Mouse (Mus musculus) liver, embryonic 18 days (tissue): ENCODE measurements around the gene Ccl8. TPM values are rescaled to one million over a fixed set of nuclear protein-coding genes. Genes with fewer than 3 reads are reported as not detected.

Experiments
- polyA plus RNA-seq: library from polyadenylated mRNA; depleted of rRNA; stranded (reverse); fragments of >200 nt; gene quantifications from 2 replicates; pipeline ENCODE4 v1.2.3, GENCODE M21; 2012; rRNA removed

The Ccl8 gene
- 0.12 and 0.52 TPM in 2 replicates for polyA plus RNA-seq

GRCm38 (mm10) chr11:82114885-82115284, at the start of gene Ccl8:
Gene Ccl8 (plus strand): TSS chr11:82115185.

GRCm38 (mm10) chr11:82101529-82101928, 13.5 kb upstream of the Ccl8 start, which contains the start of gene Ccl12:
Gene Ccl12 (plus strand): TSS chr11:82101845.

Other genes starting within 250 kb of the Ccl8 start
- gene Asic2, start 146.7 kb upstream of the Ccl8 start, polyA plus RNA-seq, result not detected in 2 replicates
- gene Ccl2, start 79.6 kb upstream of the Ccl8 start, polyA plus RNA-seq, result 3.2 and 3.8 TPM in 2 replicates
- not detected in 2 replicates for gene Gm17268, start 76.6 kb upstream of the Ccl8 start, polyA plus RNA-seq
- gene Ccl7, start 69.5 kb upstream of the Ccl8 start, polyA plus RNA-seq, result 0.71 and 1.00 TPM in 2 replicates
- gene Ccl11, start 57.4 kb upstream of the Ccl8 start, polyA plus RNA-seq, result 0.07 and 0.08 TPM in 2 replicates
- 2.0 and 2.3 TPM in 2 replicates for gene Ccl12, start 13.3 kb upstream of the Ccl8 start, polyA plus RNA-seq
- not detected in 2 replicates for gene Ccl1, start 190.5 kb downstream of the Ccl8 start, polyA plus RNA-seq